Mouse (Mus musculus): ENCODE data around the gene Olfr16. TPM values are rescaled to one million over a fixed set of nuclear protein-coding genes. Genes with fewer than 3 reads are reported as not detected.

The Olfr16 gene
- polyA plus RNA-seq (2015; fragmentation: Nextera tagmentation; extraction: Ambion mirVana): 0.20 TPM in 1 of 2 replicates, not detected in the other

DNA sequence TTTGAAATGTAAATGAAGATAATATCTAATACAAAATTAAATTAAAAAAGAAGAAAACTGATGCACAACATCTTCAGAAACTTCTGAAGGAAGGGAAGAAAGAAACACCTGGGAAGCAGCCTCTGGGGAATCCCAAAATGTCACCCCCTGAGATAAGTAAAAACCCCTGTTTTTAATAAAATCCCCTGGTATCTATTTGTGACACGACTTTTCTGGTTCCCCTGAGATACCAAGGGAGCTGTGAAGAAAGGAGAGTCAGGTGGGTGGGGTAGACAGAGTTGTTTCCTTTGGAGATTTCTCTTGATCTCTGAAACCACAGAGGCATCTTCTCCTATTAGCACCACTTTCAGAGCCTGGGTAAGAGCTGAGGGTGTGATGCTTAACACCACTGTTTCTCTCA lies at the start of gene Olfr16:
Olfr16 (plus strand) TSS at position 250 of the 400 bp plus-strand sequence.
- H3K36me3 ChIP-seq: no peaks in the 10 kb centered on the region
- H3K9ac ChIP-seq: no peak within 1 kb of the TSS
- no peak within 1 kb of the TSS for H3K27ac ChIP-seq (replicated peaks)
- H3K4me3 ChIP-seq (replicated peaks): no peak within 1 kb of the TSS
- no peak within 1 kb of the TSS for H3K4me2 ChIP-seq (replicated peaks)
- ATAC-seq (ENCODE audit: insufficient number of reproducible peaks, low FRiP score, low TSS enrichment, low read depth): no peak
- H3K27me3 ChIP-seq: no peaks in the 10 kb centered on the region
- WGBS: 37% methylated on average over 1 of the region's 1 CpGs
- no peaks in the 10 kb centered on the region for H3K9me3 ChIP-seq (replicated peaks)
- no peaks in the 10 kb centered on the region for H3K4me1 ChIP-seq

DNA sequence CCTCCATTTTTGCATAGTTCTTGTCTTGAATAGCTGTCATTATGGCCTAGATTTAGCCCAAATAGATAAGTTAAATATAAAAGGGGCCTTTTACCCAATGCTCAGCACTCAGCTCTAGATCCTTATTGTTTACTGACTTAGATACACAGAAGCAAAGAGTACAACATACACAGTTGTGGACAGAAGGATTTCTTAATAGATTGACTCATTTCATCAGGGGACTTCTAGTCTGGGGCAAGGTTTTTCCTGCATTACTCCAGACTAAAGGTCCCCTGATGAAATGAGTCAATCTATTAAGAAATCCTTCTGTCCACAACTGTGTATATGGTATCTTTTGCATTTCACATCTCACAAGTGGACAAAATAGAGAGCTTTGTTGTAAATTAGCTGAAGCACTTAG lies 46.9 kb upstream of the Olfr16 start:
- no peak for ATAC-seq (ENCODE audit: insufficient number of reproducible peaks, low FRiP score, low TSS enrichment, low read depth)
- no peak overlapping the region for H3K4me3 ChIP-seq (replicated peaks)
- no peaks in the 10 kb centered on the region for H3K27me3 ChIP-seq
- no peaks in the 10 kb centered on the region for H3K36me3 ChIP-seq
- no peaks in the 10 kb centered on the region for H3K4me1 ChIP-seq
- H3K27ac ChIP-seq (replicated peaks): no peak overlapping the region
- no peak overlapping the region for H3K9ac ChIP-seq
- no peaks in the 10 kb centered on the region for H3K9me3 ChIP-seq (replicated peaks)
- H3K4me2 ChIP-seq (replicated peaks): no peak overlapping the region

- Histone ChIP-seq H3K27me3 (no peaks in the 10 kb centered on the region), H3K9me3 (replicated peaks) (no peaks in the 10 kb centered on the region), H3K9ac (no peak overlapping the region), H3K36me3 (no peaks in the 10 kb centered on the region), H3K4me1 (no peaks in the 10 kb centered on the region), H3K4me3 (replicated peaks) (no peak overlapping the region), H3K27ac (replicated peaks) (no peak overlapping the region), H3K4me2 (replicated peaks) (no peak overlapping the region)
- WGBS: 77% methylated on average over 1 of the region's 1 CpGs
- ATAC-seq (ENCODE audit: insufficient number of reproducible peaks, low FRiP score, low TSS enrichment, low read depth): no peak
Observed at GRCm38 (mm10) chr1:172917115-172917514, 33.1 kb upstream of the Olfr16 start.

DNA sequence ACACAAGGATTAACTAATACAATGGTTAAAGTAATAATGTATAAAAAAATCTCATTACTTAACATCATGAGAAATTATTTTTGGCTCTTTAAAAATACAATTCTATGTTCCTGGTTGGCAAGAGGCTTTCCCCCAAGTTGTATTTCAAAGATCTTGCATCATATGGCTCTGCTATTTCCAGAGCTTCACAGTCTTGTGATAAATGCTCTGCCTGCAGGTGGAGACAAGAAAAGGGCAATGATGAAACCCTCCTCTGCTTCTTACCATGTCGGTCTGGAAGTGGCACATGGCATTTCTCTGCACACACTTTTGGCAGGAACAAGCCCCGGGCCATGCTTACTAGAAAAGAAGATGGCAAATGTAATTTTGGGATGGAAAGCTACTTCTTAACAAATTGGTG lies 31.8 kb upstream of the Olfr16 start:
- H3K4me1 ChIP-seq: no peaks in the 10 kb centered on the region
- ATAC-seq (ENCODE audit: insufficient number of reproducible peaks, low FRiP score, low TSS enrichment, low read depth): no peak
- H3K4me2 ChIP-seq (replicated peaks): no peak overlapping the region
- H3K9me3 ChIP-seq (replicated peaks): no peaks in the 10 kb centered on the region
- H3K27ac ChIP-seq (replicated peaks): no peak overlapping the region
- H3K27me3 ChIP-seq: no peaks in the 10 kb centered on the region
- no peaks in the 10 kb centered on the region for H3K36me3 ChIP-seq
- WGBS: 79% methylated on average over 2 of the region's 2 CpGs
- H3K4me3 ChIP-seq (replicated peaks): no peak overlapping the region
- H3K9ac ChIP-seq: no peak overlapping the region

GRCm38 (mm10) chr1:172932197-172932596 lies 18.0 kb upstream of the Olfr16 start:
- no peaks in the 10 kb centered on the region for H3K36me3 ChIP-seq
- no peak overlapping the region for H3K4me3 ChIP-seq (replicated peaks)
- 91% methylated on average over 2 of the region's 2 CpGs for WGBS
- no peak for ATAC-seq (ENCODE audit: insufficient number of reproducible peaks, low FRiP score, low TSS enrichment, low read depth)
- H3K9ac ChIP-seq: no peak overlapping the region
- H3K4me2 ChIP-seq (replicated peaks): no peak overlapping the region
- no peaks in the 10 kb centered on the region for H3K27me3 ChIP-seq
- no peaks in the 10 kb centered on the region for H3K4me1 ChIP-seq
- H3K9me3 ChIP-seq (replicated peaks): no peaks in the 10 kb centered on the region
- no peak overlapping the region for H3K27ac ChIP-seq (replicated peaks)

DNA sequence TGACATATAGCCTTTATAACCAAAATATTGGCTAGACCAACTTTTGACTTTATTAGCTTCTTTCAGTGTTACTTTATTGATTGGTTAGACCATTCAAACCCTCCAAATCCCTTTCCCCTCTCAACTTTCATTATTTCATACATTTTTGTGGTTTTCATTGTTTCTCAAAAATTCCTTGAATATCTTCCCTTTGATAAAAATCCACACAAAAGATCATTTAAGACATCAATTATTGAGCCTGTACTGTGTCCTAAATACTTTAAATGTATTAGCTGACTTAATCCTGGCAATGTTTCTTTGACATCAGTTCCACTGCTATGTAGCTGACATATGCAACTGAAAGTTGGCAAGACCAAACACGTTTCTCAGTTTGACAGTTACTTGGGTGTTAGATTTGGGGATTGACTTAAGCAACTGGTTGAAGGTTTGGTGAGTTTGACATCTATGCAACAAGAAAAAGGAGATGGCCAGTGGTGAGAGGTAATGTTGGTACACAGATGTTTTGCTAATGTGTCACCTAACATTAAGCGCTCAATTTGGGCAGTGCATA lies 1.0 kb downstream of the Olfr16 start:
- WGBS: 67% methylated on average over 2 of the region's 2 CpGs
- Histone ChIP-seq H3K9me3 (replicated peaks) (no peaks in the 10 kb centered on the region), H3K36me3 (no peaks in the 10 kb centered on the region), H3K9ac (no peak overlapping the region), H3K27me3 (no peaks in the 10 kb centered on the region), H3K4me1 (no peaks in the 10 kb centered on the region), H3K27ac (replicated peaks) (no peak overlapping the region), H3K4me3 (replicated peaks) (no peak overlapping the region), H3K4me2 (replicated peaks) (no peak overlapping the region)
- no peak for ATAC-seq (ENCODE audit: insufficient number of reproducible peaks, low FRiP score, low TSS enrichment, low read depth)

DNA sequence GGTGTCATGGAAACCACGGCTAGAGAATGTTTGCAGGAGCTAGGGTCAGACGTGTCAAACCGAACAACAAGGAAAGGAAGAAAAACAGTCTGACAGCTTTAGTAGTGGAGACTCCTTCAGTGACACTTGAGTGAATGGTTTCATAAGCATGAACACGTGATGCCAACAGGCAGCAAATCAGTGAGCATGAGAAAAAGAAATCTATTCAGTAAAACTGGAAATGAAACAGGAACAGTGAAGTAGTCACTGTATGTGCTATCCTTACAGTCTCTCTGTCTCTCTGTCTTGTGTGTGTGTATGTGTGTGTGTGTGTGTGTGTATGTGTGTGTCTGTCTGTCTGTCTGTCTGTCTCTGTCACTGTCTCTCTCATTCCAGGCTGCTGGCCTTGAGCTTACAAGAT lies 5.2 kb downstream of the Olfr16 start:
- Histone ChIP-seq H3K27ac (replicated peaks) (no peak overlapping the region), H3K4me3 (replicated peaks) (no peak overlapping the region), H3K9ac (no peak overlapping the region), H3K9me3 (replicated peaks) (no peaks in the 10 kb centered on the region), H3K27me3 (no peaks in the 10 kb centered on the region), H3K4me1 (no peaks in the 10 kb centered on the region), H3K4me2 (replicated peaks) (no peak overlapping the region), H3K36me3 (no peaks in the 10 kb centered on the region)
- 77% methylated on average over 4 of the region's 4 CpGs for WGBS
- ATAC-seq (ENCODE audit: insufficient number of reproducible peaks, low FRiP score, low TSS enrichment, low read depth): no peak

DNA sequence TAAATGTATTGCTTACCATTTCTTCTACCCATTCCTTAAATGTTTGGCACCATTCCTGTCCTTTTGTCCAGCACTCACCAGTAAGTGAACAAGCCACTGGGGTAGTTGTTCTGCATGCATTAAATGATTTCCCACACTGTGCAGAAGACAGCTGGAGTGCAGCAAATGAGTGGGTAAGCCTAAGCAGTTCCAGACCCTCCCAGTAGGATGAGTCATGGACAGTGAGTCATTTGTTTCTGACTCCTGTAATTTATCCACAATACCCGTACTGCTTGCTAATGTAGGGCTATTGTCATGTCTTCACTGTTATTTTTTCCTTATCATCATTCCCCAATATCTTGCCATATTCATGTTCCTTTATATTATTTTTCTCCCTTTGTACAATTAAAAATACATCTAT lies 10.2 kb downstream of the Olfr16 start:
- WGBS: 34% methylated on average over 1 of the region's 1 CpGs
- no peaks in the 10 kb centered on the region for H3K9me3 ChIP-seq (replicated peaks)
- H3K36me3 ChIP-seq: no peaks in the 10 kb centered on the region
- H3K4me2 ChIP-seq (replicated peaks): no peak overlapping the region
- ATAC-seq (ENCODE audit: insufficient number of reproducible peaks, low FRiP score, low TSS enrichment, low read depth): no peak; the same call in 1 of the 2 replicates
- H3K4me1 ChIP-seq: no peaks in the 10 kb centered on the region
- H3K4me3 ChIP-seq (replicated peaks): no peak overlapping the region
- H3K9ac ChIP-seq: no peak overlapping the region
- H3K27ac ChIP-seq (replicated peaks): no peak overlapping the region
- H3K27me3 ChIP-seq: no peaks in the 10 kb centered on the region

DNA sequence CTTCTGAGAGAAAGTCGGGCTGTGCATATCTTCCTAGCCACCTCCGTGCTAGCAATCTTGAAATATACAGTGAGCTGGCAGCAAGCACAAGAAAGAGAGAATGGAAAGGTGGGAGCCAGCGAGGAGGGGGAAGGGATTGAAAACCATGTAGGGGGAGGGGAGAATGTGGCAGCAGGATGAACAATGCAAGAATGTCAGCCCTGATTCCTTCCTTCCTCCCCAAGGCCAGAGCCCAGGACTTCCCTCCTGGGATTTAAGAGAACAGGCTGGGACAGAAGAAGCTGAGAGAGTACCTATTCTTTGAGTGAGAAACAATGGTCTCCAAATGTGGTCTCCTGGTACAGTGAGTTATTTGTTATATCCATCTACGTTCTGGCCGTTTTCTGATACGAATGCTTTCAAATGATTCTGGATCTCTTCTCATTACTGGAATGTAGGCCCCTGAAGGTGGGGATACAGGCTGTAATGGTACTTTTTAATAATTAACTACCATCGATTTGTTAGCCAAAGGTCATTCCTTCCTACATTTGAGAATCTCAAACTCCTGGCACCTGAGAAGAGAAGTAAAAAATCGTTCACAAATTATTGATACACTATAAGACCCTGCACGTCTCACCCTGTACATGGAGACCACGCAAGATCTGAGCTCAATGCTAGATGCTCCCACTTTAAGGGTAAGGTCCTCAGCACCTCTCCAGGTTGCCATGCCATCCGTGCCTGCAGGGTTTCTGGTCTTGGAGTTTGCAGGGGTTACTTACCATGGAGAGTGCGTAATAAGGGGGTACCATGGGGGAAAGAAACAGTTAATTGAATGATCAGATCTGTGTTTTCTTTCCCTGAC lies 39.8 kb downstream of the Olfr16 start:
- ATAC-seq (ENCODE audit: insufficient number of reproducible peaks, low FRiP score, low TSS enrichment, low read depth): no peak
- no peaks in the 10 kb centered on the region for H3K9me3 ChIP-seq (replicated peaks)
- no peaks in the 10 kb centered on the region for H3K4me1 ChIP-seq
- no peaks in the 10 kb centered on the region for H3K27me3 ChIP-seq
- no peak overlapping the region for H3K4me2 ChIP-seq (replicated peaks)
- H3K4me3 ChIP-seq (replicated peaks): no peak overlapping the region
- no peak overlapping the region for H3K27ac ChIP-seq (replicated peaks)
- 75% methylated on average over 12 of the region's 12 CpGs for WGBS
- no peak overlapping the region for H3K9ac ChIP-seq
- no peaks in the 10 kb centered on the region for H3K36me3 ChIP-seq

- H3K4me1 ChIP-seq: no peaks in the 10 kb centered on the region
- no peak overlapping the region for H3K4me2 ChIP-seq (replicated peaks)
- no peaks in the 10 kb centered on the region for H3K36me3 ChIP-seq
- no peak overlapping the region for H3K4me3 ChIP-seq (replicated peaks)
- WGBS: 74% methylated on average over 3 of the region's 3 CpGs
- H3K27me3 ChIP-seq: no peaks in the 10 kb centered on the region
- H3K27ac ChIP-seq (replicated peaks): no peak overlapping the region
- H3K9ac ChIP-seq: no peak overlapping the region
- ATAC-seq (ENCODE audit: insufficient number of reproducible peaks, low FRiP score, low TSS enrichment, low read depth): no peak
- no peaks in the 10 kb centered on the region for H3K9me3 ChIP-seq (replicated peaks)
Observed at GRCm38 (mm10) chr1:172990635-172991009, 40.4 kb downstream of the Olfr16 start.
